Mouse (Mus musculus): Measurements from ENCODE around the gene Bmp8a. TPM values are rescaled to one million over a fixed set of nuclear protein-coding genes. Genes with fewer than 3 reads are reported as not detected.

The Bmp8a gene
- polyA plus RNA-seq (2012; rRNA removed) (1.4 and 1.6 TPM in 2 replicates), polyA plus RNA-seq (2014; fragmentation: Nextera tagmentation; extraction: Ambion mirVana) (1.8 and 1.9 TPM in 2 replicates)

DNA sequence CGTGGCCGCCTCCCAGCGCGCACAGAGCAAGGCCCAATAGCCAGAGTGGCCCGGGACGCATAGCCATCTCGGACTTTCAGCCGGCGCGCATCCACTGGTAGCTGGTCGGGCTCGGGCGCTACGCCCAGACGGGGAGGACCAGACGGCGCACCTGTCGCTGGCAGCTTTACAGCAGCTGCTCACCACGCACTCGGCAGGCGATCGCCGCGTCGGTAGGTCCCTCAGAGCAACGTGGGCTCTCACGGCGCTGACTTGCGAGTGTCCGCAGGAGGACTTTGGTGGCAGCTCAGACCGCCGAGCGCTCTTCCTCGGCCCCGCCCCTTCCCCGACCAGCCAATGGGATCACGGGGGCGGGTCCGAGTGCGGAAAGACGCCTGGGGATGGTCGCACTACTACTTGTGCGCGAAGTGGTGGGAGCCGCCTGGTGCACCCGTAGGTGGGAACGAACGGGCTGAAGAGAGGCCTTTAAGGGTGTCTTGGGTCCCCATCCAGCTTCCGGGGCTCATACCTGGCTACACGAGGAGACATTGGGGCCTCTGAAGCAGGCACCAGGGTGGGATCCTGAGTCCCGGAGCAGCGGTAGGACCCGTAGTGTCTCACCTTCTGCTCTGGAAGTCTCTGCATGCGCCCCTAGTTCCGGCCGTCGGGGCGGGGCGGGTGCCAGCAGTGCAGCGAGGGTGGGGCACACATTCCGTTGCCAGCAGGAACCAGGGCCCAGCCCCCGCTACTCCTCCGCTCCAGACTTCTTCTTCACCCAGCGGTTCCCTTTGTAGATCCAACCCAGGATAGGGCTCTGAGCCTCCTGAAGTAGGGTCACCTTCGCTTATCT is at the start of gene Bmp8a:
Bmp8a (minus strand) TSS at position 611 of the 829 bp plus-strand sequence.
- H3K27me3 ChIP-seq (ENCODE audit: control insufficient read depth, insufficient read depth, low read length), result peaks cover 43% of the 10 kb centered on the region
- WGBS, result under 1% methylated on average over 50 of the region's 65 CpGs
- no peak within 1 kb of the TSS for H3K27ac ChIP-seq (replicated peaks; ENCODE audit: low read depth, low read length)
- peak; percentile 46 for DNase-seq (ENCODE audit: low spot score)
- peak; percentile 84 for ATAC-seq (ENCODE audit: low FRiP score, low read depth)
- peak within 1 kb of the TSS; percentile 76 for H3K4me2 ChIP-seq (replicated peaks; ENCODE audit: low read depth, low read length, severe bottlenecking)
- no peaks in the 10 kb centered on the region for H3K9me3 ChIP-seq (ENCODE audit: control insufficient read depth, low read length)
- peak within 1 kb of the TSS; percentile 46 for H3K4me3 ChIP-seq (replicated peaks; ENCODE audit: low read length)
- no peak for TF ChIP-seq POLR2A (IDR thresholded peaks at IDR 0.05; ENCODE audit: borderline replicate concordance, extremely low read depth, insufficient read depth, insufficient read length)
- peaks cover 3% of the 10 kb centered on the region; the same call in 1 of the 2 replicates for H3K36me3 ChIP-seq (ENCODE audit: control insufficient read depth, insufficient read depth, low read length)
- H3K9ac ChIP-seq (ENCODE audit: low read depth, low read length, severe bottlenecking), result peak within 1 kb of the TSS; percentile 12; the same call in 1 of the 2 replicates
- peaks cover 3% of the 10 kb centered on the region for H3K4me1 ChIP-seq (ENCODE audit: control insufficient read depth, insufficient read depth, low read length)

DNA sequence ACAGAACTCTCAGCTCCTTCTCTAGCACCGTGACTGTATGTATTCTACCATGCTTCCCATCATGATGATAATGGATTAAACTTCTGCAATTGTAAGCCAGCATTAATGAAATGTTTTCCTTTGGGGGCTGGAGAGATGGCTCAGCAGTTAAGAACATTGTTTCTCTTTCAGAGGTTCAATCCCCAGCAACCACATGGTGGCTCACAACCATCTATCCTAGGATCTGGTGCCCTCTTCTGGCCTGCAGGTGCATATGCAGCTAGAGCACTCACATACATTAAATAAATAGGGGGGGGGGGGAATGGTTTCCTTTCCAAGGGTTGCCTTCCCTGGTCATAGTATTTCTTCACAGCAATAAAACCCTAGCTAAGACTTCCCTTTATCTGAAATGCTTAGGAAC is 49.1 kb upstream of the Bmp8a start:
- Histone ChIP-seq H3K9me3 (ENCODE audit: control insufficient read depth, low read length) (no peaks in the 10 kb centered on the region), H3K27me3 (ENCODE audit: control insufficient read depth, insufficient read depth, low read length) (no peaks in the 10 kb centered on the region), H3K4me2 (replicated peaks; ENCODE audit: low read depth, low read length, severe bottlenecking) (no peak overlapping the region), H3K27ac (replicated peaks; ENCODE audit: low read depth, low read length) (no peak overlapping the region), H3K9ac (ENCODE audit: low read depth, low read length, severe bottlenecking) (no peak overlapping the region), H3K4me3 (replicated peaks; ENCODE audit: low read length) (no peak overlapping the region), H3K36me3 (ENCODE audit: control insufficient read depth, insufficient read depth, low read length) (peaks cover 91% of the 10 kb centered on the region), H3K4me1 (ENCODE audit: control insufficient read depth, insufficient read depth, low read length) (no peaks in the 10 kb centered on the region)
- whole genome bisulfite sequencing, result 95% methylated on average over 1 of the region's 1 CpGs
- ATAC-seq (ENCODE audit: low FRiP score, low read depth), result no peak
- no peak for DNase-seq (ENCODE audit: low spot score)
- TF ChIP-seq POLR2A (IDR thresholded peaks at IDR 0.05; ENCODE audit: borderline replicate concordance, extremely low read depth, insufficient read depth, insufficient read length), result no peak

DNA sequence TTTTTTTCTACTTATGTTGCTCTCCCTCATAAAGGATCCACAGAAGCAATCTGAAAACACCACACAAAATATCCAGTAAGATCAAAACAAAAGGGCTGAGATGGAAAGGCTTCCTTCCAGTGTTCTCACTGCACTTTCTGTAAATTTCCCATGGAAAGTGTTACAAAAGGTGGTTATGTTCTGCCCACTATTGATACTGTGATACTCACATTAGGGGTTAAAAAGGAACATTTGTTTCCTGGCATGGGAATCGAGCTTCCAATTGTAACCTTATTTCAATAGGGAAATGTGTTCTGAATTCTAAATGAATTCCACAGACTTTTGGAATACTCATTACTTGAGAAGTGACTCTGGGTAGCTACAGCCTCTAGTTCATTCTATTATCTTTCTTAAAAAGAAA is 42.0 kb upstream of the Bmp8a start:
- H3K36me3 ChIP-seq (ENCODE audit: control insufficient read depth, insufficient read depth, low read length), result peaks cover 88% of the 10 kb centered on the region
- ATAC-seq (ENCODE audit: low FRiP score, low read depth), result no peak
- no peak overlapping the region for H3K4me2 ChIP-seq (replicated peaks; ENCODE audit: low read depth, low read length, severe bottlenecking)
- no peaks in the 10 kb centered on the region for H3K9me3 ChIP-seq (ENCODE audit: control insufficient read depth, low read length)
- DNase-seq (ENCODE audit: low spot score), result no peak
- no peak overlapping the region for H3K27ac ChIP-seq (replicated peaks; ENCODE audit: low read depth, low read length)
- TF ChIP-seq POLR2A (IDR thresholded peaks at IDR 0.05; ENCODE audit: borderline replicate concordance, extremely low read depth, insufficient read depth, insufficient read length), result no peak
- no peak overlapping the region for H3K4me3 ChIP-seq (replicated peaks; ENCODE audit: low read length)
- no peaks in the 10 kb centered on the region for H3K27me3 ChIP-seq (ENCODE audit: control insufficient read depth, insufficient read depth, low read length)
- no peak overlapping the region for H3K9ac ChIP-seq (ENCODE audit: low read depth, low read length, severe bottlenecking)
- WGBS, result 58% methylated on average over 1 of the region's 1 CpGs
- no peaks in the 10 kb centered on the region for H3K4me1 ChIP-seq (ENCODE audit: control insufficient read depth, insufficient read depth, low read length)

DNA sequence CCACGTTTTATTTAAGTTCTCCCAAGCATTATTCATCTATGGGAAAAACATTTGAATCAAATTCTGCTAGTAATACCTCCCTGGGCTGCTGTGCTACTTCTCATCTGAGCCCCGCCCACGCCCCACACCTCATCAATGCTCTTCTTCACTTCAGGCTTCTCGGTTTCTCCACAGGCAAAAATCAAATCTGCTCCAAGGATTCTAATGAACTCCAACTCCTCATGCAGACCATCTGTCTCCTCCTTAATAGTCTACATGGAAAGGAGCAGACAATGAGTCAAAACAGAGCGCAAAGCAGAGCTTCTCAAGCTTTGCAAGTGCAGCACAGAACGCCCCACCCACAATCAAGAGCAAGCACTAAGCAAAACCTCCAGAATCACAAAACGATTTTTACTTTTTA is 40.1 kb upstream of the Bmp8a start:
- no peaks in the 10 kb centered on the region for H3K27me3 ChIP-seq (ENCODE audit: control insufficient read depth, insufficient read depth, low read length)
- 94% methylated on average over 7 of the region's 7 CpGs for WGBS
- no peak overlapping the region for H3K9ac ChIP-seq (ENCODE audit: low read depth, low read length, severe bottlenecking)
- no peaks in the 10 kb centered on the region for H3K4me1 ChIP-seq (ENCODE audit: control insufficient read depth, insufficient read depth, low read length)
- no peaks in the 10 kb centered on the region for H3K9me3 ChIP-seq (ENCODE audit: control insufficient read depth, low read length)
- no peak overlapping the region for H3K4me3 ChIP-seq (replicated peaks; ENCODE audit: low read length)
- peaks cover 85% of the 10 kb centered on the region for H3K36me3 ChIP-seq (ENCODE audit: control insufficient read depth, insufficient read depth, low read length)
- DNase-seq (ENCODE audit: low spot score), result no peak
- no peak overlapping the region for H3K4me2 ChIP-seq (replicated peaks; ENCODE audit: low read depth, low read length, severe bottlenecking)
- no peak for TF ChIP-seq POLR2A (IDR thresholded peaks at IDR 0.05; ENCODE audit: borderline replicate concordance, extremely low read depth, insufficient read depth, insufficient read length)
- no peak for ATAC-seq (ENCODE audit: low FRiP score, low read depth)
- no peak overlapping the region for H3K27ac ChIP-seq (replicated peaks; ENCODE audit: low read depth, low read length)

DNA sequence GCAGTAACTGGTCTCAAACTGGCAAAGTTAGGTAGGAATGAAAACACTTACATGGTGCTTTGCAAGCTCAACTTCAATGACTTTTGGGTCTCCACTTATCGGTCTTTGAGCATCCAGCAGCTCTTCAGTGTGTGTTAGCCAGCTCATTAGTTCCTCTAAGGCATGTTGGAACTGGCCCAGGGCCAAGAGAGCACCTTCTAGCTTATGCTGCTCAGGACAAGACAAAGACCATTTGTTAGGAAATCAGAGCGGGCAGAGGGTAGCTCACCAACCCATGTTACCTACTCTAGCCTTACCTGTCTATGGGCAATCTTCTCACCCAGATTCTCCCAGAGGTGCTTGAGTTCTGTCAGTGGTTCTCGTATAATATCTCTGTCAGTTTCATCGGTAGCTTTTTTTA is 39.0 kb upstream of the Bmp8a start:
- no peak overlapping the region for H3K9ac ChIP-seq (ENCODE audit: low read depth, low read length, severe bottlenecking)
- no peak for TF ChIP-seq POLR2A (IDR thresholded peaks at IDR 0.05; ENCODE audit: borderline replicate concordance, extremely low read depth, insufficient read depth, insufficient read length)
- ATAC-seq (ENCODE audit: low FRiP score, low read depth), result no peak
- H3K4me3 ChIP-seq (replicated peaks; ENCODE audit: low read length), result no peak overlapping the region
- H3K27me3 ChIP-seq (ENCODE audit: control insufficient read depth, insufficient read depth, low read length), result no peaks in the 10 kb centered on the region
- H3K4me1 ChIP-seq (ENCODE audit: control insufficient read depth, insufficient read depth, low read length), result no peaks in the 10 kb centered on the region
- H3K4me2 ChIP-seq (replicated peaks; ENCODE audit: low read depth, low read length, severe bottlenecking), result no peak overlapping the region
- 92% methylated on average over 4 of the region's 4 CpGs for WGBS
- peaks cover 86% of the 10 kb centered on the region for H3K36me3 ChIP-seq (ENCODE audit: control insufficient read depth, insufficient read depth, low read length)
- DNase-seq (ENCODE audit: low spot score), result no peak
- H3K9me3 ChIP-seq (ENCODE audit: control insufficient read depth, low read length), result no peaks in the 10 kb centered on the region
- H3K27ac ChIP-seq (replicated peaks; ENCODE audit: low read depth, low read length), result no peak overlapping the region

Data from limb, embryonic 14.5 days (tissue).